Mouse (Mus musculus) heart, embryonic 16.5 days (tissue): ENCODE results near the gene Zcchc3. TPM values are rescaled to one million over a fixed set of nuclear protein-coding genes. Genes with fewer than 3 reads are reported as not detected.

Source experiments
- polyA plus RNA-seq: library from polyadenylated mRNA; unstranded; fragments of >200 nt; fragmentation: Nextera tagmentation; extraction: Ambion mirVana; gene quantifications from 2 replicates; pipeline ENCODE4 v1.2.1, GENCODE M21; 2015

Zcchc3 gene
- polyA plus RNA-seq, 1 experiment from 2014 or later, result 24.3 TPM

Other genes with a start within 250 kb of the Zcchc3 start
- 70.9 and 75.7 TPM in 2 replicates for gene Csnk2a1, start 188.2 kb downstream of the Zcchc3 start, polyA plus RNA-seq
- 33.1 and 34.0 TPM in 2 replicates for gene Tbc1d20, start 121.2 kb downstream of the Zcchc3 start, polyA plus RNA-seq
- 78.3 and 82.4 TPM in 2 replicates for gene Rbck1, start 82.4 kb downstream of the Zcchc3 start, polyA plus RNA-seq
- 3.3 and 3.8 TPM in 2 replicates for gene Trib3, start 71.0 kb downstream of the Zcchc3 start, polyA plus RNA-seq
- gene Nrsn2, start 38.4 kb downstream of the Zcchc3 start, polyA plus RNA-seq, result 1.2 and 1.3 TPM in 2 replicates
- 5.4 and 7.3 TPM in 2 replicates for gene Sox12, start 17.0 kb downstream of the Zcchc3 start, polyA plus RNA-seq
- gene 6820408C15Rik, start 560 bp upstream of the Zcchc3 start, polyA plus RNA-seq, result 3.5 TPM in 2 replicates
- gene Defb23, start 49.6 kb upstream of the Zcchc3 start, polyA plus RNA-seq, result not detected in 2 replicates
- gene Defb20, start 62.0 kb upstream of the Zcchc3 start, polyA plus RNA-seq, result not detected in 2 replicates
- not detected in 2 replicates for gene Defb22, start 75.1 kb upstream of the Zcchc3 start, polyA plus RNA-seq
- not detected in 2 replicates for gene Defb26, start 96.7 kb upstream of the Zcchc3 start, polyA plus RNA-seq
- not detected in 2 replicates for gene Defb28, start 103.2 kb upstream of the Zcchc3 start, polyA plus RNA-seq
- not detected in 2 replicates for gene Defb29, start 125.1 kb upstream of the Zcchc3 start, polyA plus RNA-seq
- not detected in 2 replicates for gene Gm17416, start 154.3 kb upstream of the Zcchc3 start, polyA plus RNA-seq
- gene Defb21, start 157.7 kb upstream of the Zcchc3 start, polyA plus RNA-seq, result not detected in 2 replicates
- 0.61 and 1.2 TPM in 2 replicates for gene Defb19, start 165.3 kb upstream of the Zcchc3 start, polyA plus RNA-seq
- gene Defb45, start 184.4 kb upstream of the Zcchc3 start, polyA plus RNA-seq, result not detected in 2 replicates
- gene Defb36, start 189.3 kb upstream of the Zcchc3 start, polyA plus RNA-seq, result not detected in 2 replicates
- 0.88 TPM in 1 of 2 replicates, not detected in the other for gene Defb25, start 208.0 kb upstream of the Zcchc3 start, polyA plus RNA-seq
- gene Rem1, start 211.9 kb upstream of the Zcchc3 start, polyA plus RNA-seq, result 12.8 and 14.8 TPM in 2 replicates